Mouse (Mus musculus) common myeloid progenitor, adult 5-6 weeks (primary cell): ENCODE measurements around the gene Sept9. TPM values are rescaled to one million over a fixed set of nuclear protein-coding genes. Genes with fewer than 3 reads are reported as not detected.

Experiments used
- ATAC-seq: replicated peaks from 2 replicates; pipeline ENCODE4 v1.8.0; 2016; ENCODE audit warnings: low read depth, mild to moderate bottlenecking, moderate TSS enrichment, inconsistent platforms; ENCODE audit not compliant: poor library complexity, severe bottlenecking
- total RNA-seq: library from RNA; stranded (forward); fragments of 200-1000, 187-1606 nt; gene quantifications from 2 replicates; pipeline ENCODE4 v1.2.3, GENCODE M21; 2017

The Sept9 gene
- total RNA-seq, 1 experiment from 2014 or later: 123 TPM

GRCm38 (mm10) chr11:117307895-117308786 is 108.7 kb downstream of the Sept9 start:
- peak; percentile 69 for ATAC-seq

- ATAC-seq: no peak
Observed at GRCm38 (mm10) chr11:117309108-117309917, 109.9 kb downstream of the Sept9 start.

- ATAC-seq: no peak
Observed at GRCm38 (mm10) chr11:117309918-117310287, 110.4 kb downstream of the Sept9 start.

GRCm38 (mm10) chr11:117310341-117311107 is 111.1 kb downstream of the Sept9 start:
- no peak for ATAC-seq

GRCm38 (mm10) chr11:117311127-117311800 is 111.8 kb downstream of the Sept9 start:
- no peak for ATAC-seq

GRCm38 (mm10) chr11:117312028-117312901 is 112.8 kb downstream of the Sept9 start:
- ATAC-seq: no peak

- no peak; the same call in 1 of the 2 replicates for ATAC-seq
Observed at GRCm38 (mm10) chr11:117312936-117313335, 113.5 kb downstream of the Sept9 start.

GRCm38 (mm10) chr11:117313446-117313845 is 114.0 kb downstream of the Sept9 start:
- no peak for ATAC-seq

GRCm38 (mm10) chr11:117314026-117314425 is 114.6 kb downstream of the Sept9 start:
- 0 out of 2 replicates have a peak, but pooled peaks have one; percentile 22 for ATAC-seq

- ATAC-seq: no peak
Observed at GRCm38 (mm10) chr11:117314520-117314919, 115.1 kb downstream of the Sept9 start.

GRCm38 (mm10) chr11:117315309-117315708 is 115.8 kb downstream of the Sept9 start:
- ATAC-seq: no peak

GRCm38 (mm10) chr11:117316441-117317331 is 117.2 kb downstream of the Sept9 start:
- 0 out of 2 replicates have a peak, but pooled peaks have one; percentile 9 for ATAC-seq

- no peak for ATAC-seq
Observed at GRCm38 (mm10) chr11:117317429-117318101, 118.1 kb downstream of the Sept9 start.

GRCm38 (mm10) chr11:117318202-117318601 is 118.7 kb downstream of the Sept9 start:
- ATAC-seq: no peak

GRCm38 (mm10) chr11:117318731-117319542 is 119.5 kb downstream of the Sept9 start:
- ATAC-seq: peak; percentile 16; the same call in 1 of the 2 replicates
